ENCODE assay signal across 19 mouse cellular contexts in the genomic region with DNA sequence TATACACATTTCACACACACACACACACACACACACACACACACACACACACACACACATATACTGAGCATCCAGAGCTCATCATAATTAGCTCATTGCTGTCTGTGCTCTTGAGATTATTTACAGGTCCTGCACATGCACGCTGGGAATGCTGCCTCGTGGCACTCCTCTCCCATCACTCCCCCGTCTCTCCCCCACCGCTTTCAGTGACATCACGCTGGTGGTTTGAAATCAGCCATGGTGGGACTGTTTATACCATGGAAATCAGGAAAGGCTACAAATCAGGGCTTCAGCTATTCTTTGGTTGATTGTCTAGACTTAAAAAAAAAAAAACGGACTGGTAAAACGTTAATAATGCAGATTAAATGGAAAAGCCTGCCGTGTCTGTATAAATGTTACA.
DNase-seq lines count a peak whose midpoint lies in the region; ATAC-seq lines count a peak whose summit lies in the region.
"Had no signal": no experiment of that assay in that cellular context is flagged by ENCODE, and none has a peak within 500 bp of the region (broad histone marks: within the 10 kb centered on the region; RNA-seq: fewer than 3 reads in every experiment).

No protein-coding gene starts in this region.

- peak; percentile 62 to 68 for DNase-seq in kidney, postnatal 4 days
- no peak for DNase-seq in kidney, postnatal 25 days
- DNase-seq in neural tube, embryonic 10.5 days (ENCODE audit: extremely low spot score, low spot score), result no peak
- DNase-seq in heart, adult 8-10 months (ENCODE audit: low spot score), result no peak
- DNase-seq: adrenal gland, adult 2 months; cerebellum, adult 11-12 months; kidney, adult 11 months; liver, postnatal 0 days; lung, postnatal 14 days; thymus, adult 2 months had no signal

- no peak overlapping the region for H3K9ac ChIP-seq in forebrain, embryonic 13.5 days
- no peak overlapping the region for H3K9ac ChIP-seq in forebrain, embryonic 12.5 days
- no peak overlapping the region for H3K9ac ChIP-seq in neural tube, embryonic 13.5 days
- H3K9ac ChIP-seq in neural tube, embryonic 14.5 days (replicated peaks; ENCODE audit: low read depth, low read length), result no peak overlapping the region
- H3K9ac ChIP-seq: embryonic facial prominence, embryonic 12.5 days; heart, embryonic 15.5 days; limb, embryonic 15.5 days; liver, postnatal 0 days; stomach, embryonic 15.5 days had no signal

- H3K4me2 ChIP-seq in forebrain, embryonic 13.5 days, result no peak overlapping the region
- no peak overlapping the region for H3K4me2 ChIP-seq in forebrain, embryonic 12.5 days
- peak overlapping the region; percentile 11; the same call in 1 of the 2 replicates for H3K4me2 ChIP-seq in neural tube, embryonic 13.5 days
- peak overlapping the region; percentile 6; the same call in 1 of the 2 replicates for H3K4me2 ChIP-seq in neural tube, embryonic 14.5 days (ENCODE audit: low read depth, low read length)
- H3K4me2 ChIP-seq: embryonic facial prominence, embryonic 12.5 days; heart, embryonic 15.5 days; limb, embryonic 15.5 days; stomach, embryonic 15.5 days had no signal

- no peaks in the 10 kb centered on the region for H3K36me3 ChIP-seq in forebrain, embryonic 13.5 days (ENCODE audit: poor library complexity, severe bottlenecking)
- H3K36me3 ChIP-seq in forebrain, embryonic 12.5 days (replicated peaks), result no peaks in the 10 kb centered on the region
- H3K36me3 ChIP-seq in neural tube, embryonic 13.5 days, result no peaks in the 10 kb centered on the region
- H3K36me3 ChIP-seq in neural tube, embryonic 14.5 days (ENCODE audit: control insufficient read depth, insufficient read depth, low read length), result no peaks in the 10 kb centered on the region
- H3K36me3 ChIP-seq: embryonic facial prominence, embryonic 12.5 days; heart, embryonic 15.5 days; limb, embryonic 15.5 days; stomach, embryonic 15.5 days had no signal

- H3K27ac ChIP-seq in forebrain, embryonic 13.5 days, result no peak overlapping the region
- H3K27ac ChIP-seq in forebrain, embryonic 12.5 days, result no peak overlapping the region
- H3K27ac ChIP-seq in neural tube, embryonic 13.5 days (replicated peaks), result 0 out of 2 replicates have a peak overlapping the region, but pooled peaks have one; percentile 25
- no peak overlapping the region for H3K27ac ChIP-seq in neural tube, embryonic 14.5 days (ENCODE audit: low read depth, low read length)
- H3K27ac ChIP-seq: embryonic facial prominence, embryonic 12.5 days; heart, embryonic 15.5 days; limb, embryonic 15.5 days; stomach, embryonic 15.5 days had no signal

- no peaks in the 10 kb centered on the region for H3K9me3 ChIP-seq in forebrain, embryonic 13.5 days (replicated peaks)
- no peaks in the 10 kb centered on the region for H3K9me3 ChIP-seq in forebrain, embryonic 12.5 days
- no peaks in the 10 kb centered on the region for H3K9me3 ChIP-seq in neural tube, embryonic 13.5 days
- H3K9me3 ChIP-seq in neural tube, embryonic 14.5 days (ENCODE audit: control insufficient read depth, low read length), result no peaks in the 10 kb centered on the region
- H3K9me3 ChIP-seq: embryonic facial prominence, embryonic 12.5 days; heart, embryonic 15.5 days; limb, embryonic 15.5 days; stomach, embryonic 15.5 days had no signal

- no peaks in the 10 kb centered on the region for H3K27me3 ChIP-seq in forebrain, embryonic 13.5 days
- H3K27me3 ChIP-seq in forebrain, embryonic 12.5 days, result no peaks in the 10 kb centered on the region
- H3K27me3 ChIP-seq in neural tube, embryonic 13.5 days, result no peaks in the 10 kb centered on the region
- H3K27me3 ChIP-seq in neural tube, embryonic 14.5 days (ENCODE audit: control insufficient read depth, insufficient read depth, low read length), result no peaks in the 10 kb centered on the region
- H3K27me3 ChIP-seq: CH12.LX; embryonic facial prominence, embryonic 12.5 days; heart, embryonic 15.5 days; limb, embryonic 15.5 days; stomach, embryonic 15.5 days had no signal

- H3K4me3 ChIP-seq in forebrain, embryonic 13.5 days, result no peak overlapping the region
- H3K4me3 ChIP-seq in forebrain, embryonic 12.5 days (replicated peaks), result no peak overlapping the region
- no peak overlapping the region for H3K4me3 ChIP-seq in neural tube, embryonic 13.5 days
- no peak overlapping the region for H3K4me3 ChIP-seq in neural tube, embryonic 14.5 days (ENCODE audit: low read depth, low read length)
- H3K4me3 ChIP-seq: embryonic facial prominence, embryonic 12.5 days; heart, embryonic 15.5 days; limb, embryonic 15.5 days; stomach, embryonic 15.5 days had no signal

- WGBS in forebrain, embryonic 13.5 days, result 57% methylated on average over 8 of the region's 8 CpGs
- WGBS in forebrain, embryonic 12.5 days, result 76% methylated on average over 8 of the region's 8 CpGs
- WGBS in neural tube, embryonic 13.5 days, result 49% methylated on average over 8 of the region's 8 CpGs
- WGBS in neural tube, embryonic 14.5 days, result 41% methylated on average over 8 of the region's 8 CpGs

- H3K4me1 ChIP-seq in forebrain, embryonic 13.5 days, result no peaks in the 10 kb centered on the region
- no peaks in the 10 kb centered on the region for H3K4me1 ChIP-seq in forebrain, embryonic 12.5 days
- H3K4me1 ChIP-seq in neural tube, embryonic 13.5 days (replicated peaks), result peaks cover 9% of the 10 kb centered on the region
- no peaks in the 10 kb centered on the region for H3K4me1 ChIP-seq in neural tube, embryonic 14.5 days (ENCODE audit: control insufficient read depth, insufficient read depth, low read length)
- H3K4me1 ChIP-seq: embryonic facial prominence, embryonic 12.5 days; heart, embryonic 15.5 days; limb, embryonic 15.5 days; stomach, embryonic 15.5 days had no signal

- 0 out of 2 replicates have a peak, but pooled peaks have one; percentile 50 for ATAC-seq in forebrain, embryonic 13.5 days
- no peak for ATAC-seq in forebrain, embryonic 12.5 days (ENCODE audit: low FRiP score)
- ATAC-seq in neural tube, embryonic 13.5 days (ENCODE audit: low read depth), result no peak
- ATAC-seq in neural tube, embryonic 14.5 days (ENCODE audit: low read depth), result peak; percentile 44; the same call in 1 of the 2 replicates
- ATAC-seq: liver, postnatal 0 days had no signal

Comparison
In these comparisons a context has a peak if more than half of its experiments do, and no peak if none do; other contexts are left out.
1. ATAC-seq: peak in forebrain, embryonic 13.5 days (single experiment) and neural tube, embryonic 14.5 days (single experiment); none in forebrain, embryonic 12.5 days (single experiment) and neural tube, embryonic 13.5 days (single experiment).
2. DNase-seq: peak in kidney, postnatal 4 days (2 of 2); none in kidney, postnatal 25 days (0 of 2), neural tube, embryonic 10.5 days (single experiment) and heart, adult 8-10 months (single experiment).
3. H3K4me2 ChIP-seq: peak in neural tube, embryonic 13.5 days (single experiment) and neural tube, embryonic 14.5 days (single experiment); none in forebrain, embryonic 13.5 days (single experiment) and forebrain, embryonic 12.5 days (single experiment).